Mouse (Mus musculus) embryo, embryonic 9.5 days (tissue): ENCODE results near the gene Tgfb1.

Experiments used
- DNase-seq: peaks from one replicate; pipeline ENCODE4 v3.0.0-alpha.2; 2017; ENCODE audit errors: extremely low spot score

Gene Tgfb1

DNA sequence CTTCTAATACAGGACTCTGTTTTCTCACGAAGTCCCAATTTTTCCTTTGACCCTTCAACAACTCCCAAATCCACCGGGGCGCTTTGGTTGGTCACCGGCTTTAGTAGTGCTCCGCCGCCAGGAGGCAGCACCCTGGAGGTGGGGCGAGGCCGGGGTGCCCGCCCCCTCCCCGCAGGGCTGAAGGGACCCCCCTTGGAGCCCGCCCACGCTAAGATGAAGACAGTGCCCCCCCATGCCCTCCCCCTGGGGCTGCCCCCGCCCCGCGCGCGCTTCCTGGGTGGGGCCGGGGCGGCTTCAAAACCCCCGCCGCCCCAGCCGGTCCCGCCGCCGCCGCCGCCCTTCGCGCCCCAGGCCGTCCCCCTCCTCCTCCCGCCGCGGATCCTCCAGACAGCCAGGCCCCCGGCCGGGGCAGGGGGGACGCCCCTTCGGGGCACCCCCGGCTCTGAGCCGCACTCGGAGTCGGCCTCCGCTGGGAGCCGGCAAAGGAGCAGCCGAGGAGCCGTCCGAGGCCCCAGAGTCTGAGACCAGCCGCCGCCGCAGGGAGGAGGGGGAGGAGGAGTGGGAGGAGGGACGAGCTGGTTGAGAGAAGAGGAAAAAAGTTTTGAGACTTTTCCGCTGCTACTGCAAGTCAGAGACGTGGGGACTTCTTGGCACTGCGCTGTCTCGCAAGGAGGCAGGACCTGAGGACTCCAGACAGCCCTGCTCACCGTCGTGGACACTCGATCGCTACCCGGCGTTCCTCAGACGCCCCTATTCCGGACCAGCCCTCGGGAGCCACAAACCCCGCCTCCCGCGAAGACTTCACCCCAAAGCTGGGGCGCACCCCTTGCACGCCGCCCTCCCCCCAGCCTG lies at the start of gene Tgfb1:
Gene Tgfb1, plus strand, starts transcription at position 323 of the 852 bp plus-strand sequence.
- DNase-seq, result peak; percentile 80

DNA sequence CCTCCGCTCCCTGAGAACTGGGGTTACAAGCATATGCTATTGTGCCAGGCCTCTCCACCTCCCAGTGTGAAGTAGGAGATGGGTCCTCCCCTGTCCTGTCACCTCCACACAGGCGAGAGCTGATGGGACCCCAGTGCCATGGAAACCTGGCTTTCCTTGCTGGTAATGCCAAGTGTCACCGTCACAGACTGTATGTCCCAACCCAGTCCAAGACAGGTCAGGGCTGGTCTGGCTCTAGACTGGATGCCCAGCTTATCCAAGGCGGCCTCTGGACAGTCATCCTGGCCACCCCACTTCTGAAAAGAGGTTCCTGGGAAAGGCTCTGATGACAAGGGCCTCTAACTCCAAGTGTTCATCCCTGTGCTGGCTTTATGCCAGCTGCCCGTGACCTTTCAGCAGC lies 49.7 kb upstream of the Tgfb1 start:
- no peak for DNase-seq

GRCm38 (mm10) chr7:25639754-25640153 lies 47.0 kb upstream of the Tgfb1 start:
- no peak for DNase-seq

DNA sequence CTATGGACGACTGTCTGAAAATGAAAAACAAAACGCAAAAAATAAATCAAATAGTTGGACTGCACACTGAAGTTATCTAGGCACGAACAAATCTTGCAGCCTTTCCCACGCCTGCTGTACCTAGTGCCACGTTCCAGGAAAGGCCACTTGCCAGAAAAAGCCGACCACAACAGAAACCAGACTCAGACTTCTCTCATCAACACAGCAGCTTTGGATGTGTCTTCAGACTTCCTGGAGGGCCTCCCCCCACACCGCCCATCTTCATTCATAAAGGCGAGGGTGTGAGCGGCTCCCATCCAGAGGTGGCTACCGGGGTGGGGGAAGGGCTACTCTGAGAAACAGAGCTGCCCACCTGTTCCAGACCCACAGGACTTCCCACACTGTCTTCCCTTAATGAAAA lies 42.7 kb upstream of the Tgfb1 start:
- no peak for DNase-seq

DNA sequence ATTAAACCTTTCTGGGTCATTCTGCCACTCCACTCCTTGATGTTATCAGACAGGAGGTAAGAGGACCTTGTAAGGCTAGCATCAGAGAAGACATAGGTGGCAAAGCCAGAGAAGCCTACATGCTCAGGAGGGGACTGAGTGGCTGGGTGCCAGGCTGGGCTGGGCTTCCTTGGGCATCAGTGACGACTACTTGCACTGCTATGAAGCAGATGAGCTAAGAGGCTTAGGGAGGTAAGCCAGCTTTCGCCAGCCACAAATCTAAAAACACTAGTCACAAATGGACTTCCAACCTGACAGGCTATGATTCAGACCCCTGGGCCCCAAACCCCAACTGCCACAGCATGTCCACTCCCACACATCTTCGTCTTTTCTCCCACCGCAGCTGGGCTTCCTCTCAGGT lies 42.2 kb upstream of the Tgfb1 start:
- no peak for DNase-seq

DNA sequence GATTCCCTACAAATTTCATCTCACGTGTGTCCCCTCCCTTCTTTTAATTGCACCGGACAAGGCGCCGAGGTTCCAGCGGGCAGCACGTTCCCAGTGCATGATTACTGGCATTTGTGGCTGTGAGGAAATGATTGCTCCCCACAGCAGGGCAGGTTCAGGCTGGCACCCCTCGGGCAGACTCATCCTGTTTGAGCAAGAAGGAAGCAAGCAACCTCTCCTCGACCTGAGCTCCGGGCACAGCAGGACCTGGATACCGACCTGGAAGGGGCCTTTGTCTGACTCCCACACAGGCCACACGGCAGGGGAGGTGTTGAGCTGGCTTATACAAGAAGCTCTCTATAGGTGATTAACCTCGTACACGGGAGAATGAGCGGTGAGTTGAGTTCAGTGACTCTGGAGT lies 41.7 kb upstream of the Tgfb1 start:
- DNase-seq, result no peak

GRCm38 (mm10) chr7:25647574-25648123 lies 39.2 kb upstream of the Tgfb1 start:
- DNase-seq, result no peak

DNA sequence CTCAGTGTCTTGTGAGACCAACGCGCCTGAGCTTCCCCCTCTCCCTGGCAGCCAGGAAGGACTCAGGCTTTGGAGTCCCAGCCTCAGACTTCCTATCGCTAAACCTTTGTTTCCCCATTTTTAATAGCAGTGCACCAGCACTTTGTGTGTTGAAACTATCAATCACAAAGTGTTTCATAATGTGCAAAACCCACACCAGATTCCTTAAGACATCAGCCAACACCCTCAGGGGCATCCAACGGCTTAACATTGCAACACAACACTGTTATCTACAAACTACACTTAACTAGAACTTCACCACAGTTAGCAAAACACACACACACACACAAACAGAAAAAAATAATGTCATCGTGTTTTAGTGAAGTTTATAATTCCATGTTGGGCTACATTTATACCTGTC lies 37.0 kb upstream of the Tgfb1 start:
- DNase-seq, result no peak

DNA sequence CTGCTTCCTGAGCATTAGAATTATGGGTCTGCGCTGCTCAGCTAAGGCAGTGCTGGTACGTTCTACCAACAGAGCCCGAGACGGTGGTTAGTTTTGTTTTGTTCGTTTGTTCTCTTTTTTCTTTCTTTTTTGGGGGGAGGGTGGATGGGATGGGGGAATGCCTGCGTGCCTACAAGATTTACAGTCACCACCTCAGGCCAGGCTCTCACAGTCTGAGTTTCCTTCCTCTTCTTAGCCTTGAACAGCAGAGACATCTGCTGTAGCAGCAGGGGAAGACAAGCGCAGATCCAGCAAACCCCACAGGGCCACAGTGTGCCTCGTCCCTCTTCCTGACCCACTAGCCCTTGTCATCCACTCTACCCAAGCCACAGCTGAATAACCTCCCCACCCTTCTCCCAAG lies 35.5 kb upstream of the Tgfb1 start:
- DNase-seq, result no peak

GRCm38 (mm10) chr7:25652244-25652759 lies 34.5 kb upstream of the Tgfb1 start:
- DNase-seq, result no peak

DNA sequence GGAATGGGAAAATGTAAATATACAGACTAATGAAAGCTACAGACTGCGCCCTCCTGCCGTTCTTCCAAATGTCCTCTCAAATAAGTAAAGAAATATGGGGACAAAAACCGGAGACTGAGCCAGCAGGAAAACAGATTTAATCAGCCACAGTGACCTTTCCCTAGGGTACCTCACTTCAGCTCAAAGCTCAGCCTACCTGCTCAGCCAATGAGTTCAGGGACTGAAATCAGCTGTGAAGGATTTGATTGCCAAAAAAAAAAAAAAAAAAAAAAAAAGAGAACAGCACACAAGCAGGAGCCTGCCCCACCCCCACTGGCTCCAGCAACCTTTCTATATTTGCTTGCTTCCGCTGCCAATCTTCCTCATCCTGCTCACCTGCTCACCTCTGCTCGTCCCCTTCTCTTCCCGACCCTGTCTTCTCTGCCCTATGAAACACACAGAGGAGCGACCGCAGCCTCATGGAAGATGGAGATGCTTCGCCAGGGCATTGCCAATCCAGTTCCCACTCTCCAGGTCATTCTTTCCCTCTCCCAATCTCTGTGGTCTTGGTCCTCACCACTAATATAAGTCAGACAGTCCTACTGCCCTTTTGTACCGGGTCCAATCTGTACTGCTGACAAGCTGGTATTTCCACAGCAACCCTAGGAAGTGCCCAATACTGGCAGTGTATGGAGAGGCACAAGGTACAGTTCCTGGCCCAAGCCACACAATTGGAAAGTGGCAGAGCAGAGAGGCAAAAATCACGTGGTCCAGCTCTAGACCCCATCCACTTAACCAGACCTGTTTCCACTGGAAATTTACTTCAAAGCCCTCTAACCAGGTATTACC lies 31.0 kb upstream of the Tgfb1 start:
- DNase-seq, result no peak

DNA sequence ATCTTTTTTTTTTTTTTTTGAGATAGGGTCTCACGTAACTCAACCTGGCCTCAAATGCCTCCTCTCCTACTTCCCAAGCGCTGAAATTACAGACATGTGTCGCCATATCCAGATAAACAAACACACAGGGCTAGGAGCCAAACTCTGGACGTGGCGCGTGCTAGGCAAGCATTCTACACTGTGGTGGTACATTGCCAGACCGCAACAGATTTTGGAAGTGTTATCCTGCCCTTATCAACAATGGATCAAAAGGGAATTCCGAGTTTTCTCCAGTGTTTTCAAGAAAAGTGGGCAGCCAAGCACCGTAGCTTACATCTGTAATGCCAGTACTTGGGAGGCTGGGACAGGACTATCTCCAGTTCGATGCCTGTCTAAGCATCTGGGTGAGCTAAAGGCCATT lies 29.0 kb upstream of the Tgfb1 start:
- DNase-seq, result no peak

- DNase-seq, result peak; percentile 98
Observed at GRCm38 (mm10) chr7:25658657-25659472, 27.9 kb upstream of the Tgfb1 start, which contains the start of the genes Bckdha and Exosc5. TSS of gene Bckdha (minus strand) at chr7:25658981. TSS of gene Exosc5 (plus strand) at chr7:25659164.

DNA sequence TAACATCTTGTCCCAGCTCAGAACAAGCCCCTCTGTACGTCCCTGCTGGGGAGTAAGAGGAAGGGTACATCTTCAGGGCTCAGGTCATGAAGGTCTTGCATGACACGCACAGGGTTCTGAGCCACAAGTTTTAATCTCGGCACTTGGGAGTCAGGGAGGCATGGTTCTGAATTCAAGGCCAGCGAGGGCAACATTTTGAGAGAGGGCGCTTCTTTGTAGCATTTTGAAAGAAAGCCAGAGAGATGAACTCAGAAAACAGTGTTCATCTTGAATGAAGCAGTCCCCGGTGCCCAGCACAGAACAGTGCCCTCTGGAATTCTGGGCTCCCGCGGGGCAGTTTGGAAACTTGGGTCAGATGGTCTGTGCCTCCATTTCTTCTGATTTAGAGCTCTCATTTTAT lies 20.4 kb upstream of the Tgfb1 start:
- DNase-seq, result no peak

- DNase-seq, result no peak
Observed at GRCm38 (mm10) chr7:25669158-25669557, 17.6 kb upstream of the Tgfb1 start.

- DNase-seq, result no peak
Observed at GRCm38 (mm10) chr7:25669631-25670030, 17.2 kb upstream of the Tgfb1 start.

GRCm38 (mm10) chr7:25670096-25670495 lies 16.7 kb upstream of the Tgfb1 start:
- DNase-seq, result no peak

DNA sequence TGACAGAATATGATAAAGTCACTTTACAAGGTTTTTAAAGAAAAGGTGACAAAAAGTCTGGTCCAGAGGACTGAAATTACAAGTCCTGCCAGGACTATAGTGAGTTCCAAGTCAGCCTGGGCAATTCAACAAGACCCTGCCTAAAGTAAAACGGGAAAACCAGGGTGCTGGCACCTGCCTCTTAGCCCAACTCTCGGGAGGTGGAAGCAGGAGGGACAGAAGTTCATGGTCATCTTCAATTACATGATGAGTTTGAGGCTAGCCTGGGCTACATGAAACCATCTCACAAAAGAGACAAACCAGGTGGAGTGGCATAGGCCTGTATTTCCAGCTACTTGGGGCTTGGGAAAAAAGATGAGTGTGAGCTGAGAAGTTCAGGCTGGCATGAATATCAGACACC lies 15.1 kb upstream of the Tgfb1 start:
- DNase-seq, result no peak

GRCm38 (mm10) chr7:25672442-25672841 lies 14.4 kb upstream of the Tgfb1 start:
- DNase-seq, result no peak

DNA sequence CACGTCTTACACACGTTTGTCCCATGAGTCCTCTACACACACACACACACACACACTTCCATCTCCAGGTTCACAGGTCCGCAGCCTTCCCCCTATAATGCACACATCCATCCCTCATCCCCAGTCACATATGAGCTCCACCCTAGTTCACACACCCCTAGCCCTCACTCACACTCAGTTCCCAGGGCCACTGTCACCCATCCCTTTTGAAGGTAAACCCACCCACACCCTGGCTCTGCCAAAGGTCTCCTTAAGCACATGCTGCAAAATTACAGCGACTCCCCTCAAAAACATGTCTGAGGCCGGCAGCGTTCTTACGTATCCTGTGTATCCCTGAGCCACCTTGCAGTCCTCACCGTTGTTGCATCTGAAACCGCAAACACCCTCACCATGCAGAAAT lies 12.5 kb upstream of the Tgfb1 start:
- no peak for DNase-seq

GRCm38 (mm10) chr7:25674719-25675300 lies 12.0 kb upstream of the Tgfb1 start, which contains the start of gene Tmem91:
TSS of gene Tmem91 (minus strand) at chr7:25675166.
- no peak for DNase-seq
